Mouse (Mus musculus) neural tube, embryonic 12.5 days (tissue): ENCODE data around the gene Gpr68. TPM values are rescaled to one million over a fixed set of nuclear protein-coding genes. Genes with fewer than 3 reads are reported as not detected.

Experiments
- ATAC-seq: fragments of 200-750 bp; cut with Nextera tagmentation; 2 replicates; pipeline ENCODE4 v1.8.0; 2017; ENCODE audit warnings: low read depth, mild to moderate bottlenecking, moderate TSS enrichment, moderate library complexity; ENCODE audit not compliant: low FRiP score
- H3K27ac ChIP-seq: fragments of 300-500 bp; sonication (generic); 2 replicates; pipeline ENCODE4 v1.5.1; 2016
- H3K27me3 ChIP-seq: fragments of 300-500 bp; sonication (generic); replicated peaks from 2 replicates; pipeline ENCODE4 v1.6.1; 2016; ENCODE audit warnings: mild to moderate bottlenecking
- H3K36me3 ChIP-seq: fragments of 300-500 bp; sonication (generic); 2 replicates; pipeline ENCODE4 v1.6.1; 2016; ENCODE audit warnings: mild to moderate bottlenecking
- H3K4me1 ChIP-seq: fragments of 300-500 bp; sonication (generic); 2 replicates; pipeline ENCODE4 v1.6.1; 2016
- H3K4me2 ChIP-seq: fragments of 300-500 bp; sonication (generic); replicated peaks from 2 replicates; pipeline ENCODE4 v1.6.1; 2016; ENCODE audit warnings: mild to moderate bottlenecking
- H3K4me3 ChIP-seq: fragments of 300-500 bp; sonication (generic); 2 replicates; pipeline ENCODE4 v1.5.1; 2016
- H3K9ac ChIP-seq: fragments of 300-500 bp; sonication (generic); 2 replicates; pipeline ENCODE4 v1.6.1; 2016; ENCODE audit warnings: mild to moderate bottlenecking
- H3K9me3 ChIP-seq: fragments of 300-500 bp; sonication (generic); 2 replicates; pipeline ENCODE4 v1.6.1; 2016; ENCODE audit warnings: mild to moderate bottlenecking
- WGBS: fragments of 180-500 bp; shearing (Covaris S2); methylation state at CpG from one replicate; pipeline ENCODE4 v1.1.7; 2016; 5-methylcytosine and 5-hydroxymethylcytosine counted together
- polyA plus RNA-seq: library from polyadenylated mRNA; unstranded; fragments of >200 nt; fragmentation: Nextera tagmentation; extraction: Ambion mirVana; gene quantifications from 2 replicates; pipeline ENCODE4 v1.2.1, GENCODE M21; 2016

Gene Gpr68
- polyA plus RNA-seq, 1 experiment from 2014 or later = 0.79 TPM

DNA sequence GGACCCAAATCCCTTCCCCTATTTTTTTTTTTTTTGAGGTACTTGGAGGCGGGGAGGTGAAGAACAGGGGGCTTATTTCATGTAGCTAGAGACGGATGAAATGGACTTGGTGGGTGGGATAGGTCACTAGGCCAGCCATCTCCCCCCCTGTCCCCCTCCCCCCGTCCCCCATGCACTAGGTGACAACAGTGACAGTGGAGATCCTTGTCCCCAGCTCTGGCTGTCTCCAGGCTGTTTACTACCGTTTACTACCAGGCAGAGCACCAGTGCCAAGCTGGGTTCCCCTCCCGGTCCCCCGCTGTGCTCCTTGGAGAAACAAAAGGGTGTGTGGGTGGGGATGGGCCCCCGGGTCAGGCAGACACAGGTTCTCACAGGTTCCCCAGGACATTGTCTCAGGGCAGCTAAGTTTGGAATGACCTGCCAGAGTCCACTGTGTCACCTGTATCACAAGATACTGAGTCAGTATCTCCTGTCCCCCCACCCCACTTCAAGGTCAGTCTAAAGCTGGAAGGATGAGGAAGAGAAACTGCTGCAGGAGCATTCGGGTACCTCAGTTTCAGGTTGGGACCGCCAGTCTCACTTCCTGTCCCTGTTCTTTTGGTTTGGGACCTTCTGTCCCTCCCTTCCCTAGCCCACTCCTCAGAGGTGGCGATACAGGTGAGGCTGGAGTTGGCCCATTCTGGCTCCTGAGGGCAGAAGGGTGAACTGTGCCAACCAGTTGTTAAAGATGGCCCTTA, 468 bp upstream of the Gpr68 start:
- 24% methylated on average over 10 of the region's 10 CpGs for WGBS

GRCm38 (mm10) chr12:100906861-100907260, 1.1 kb downstream of the Gpr68 start:
- Histone ChIP-seq H3K9ac (no peak overlapping the region), H3K27ac (no peak overlapping the region), H3K9me3 (no peaks in the 10 kb centered on the region), H3K4me3 (no peak overlapping the region), H3K27me3 (peaks cover 15% of the 10 kb centered on the region; the same call in 1 of the 2 replicates), H3K36me3 (0 out of 2 replicates have a peak, but pooled peaks cover 4% of the 10 kb centered on the region), H3K4me1 (peaks cover 10% of the 10 kb centered on the region), H3K4me2 (no peak overlapping the region)
- WGBS = 86% methylated on average over 5 of the region's 5 CpGs
- ATAC-seq = no peak

More for the DNA sequence above, 468 bp upstream of the Gpr68 start:
- peaks cover 16% of the 10 kb centered on the region for H3K36me3 ChIP-seq
- H3K9me3 ChIP-seq = no peaks in the 10 kb centered on the region
- peak overlapping the region; percentile 64; the same call in 1 of the 2 replicates for H3K9ac ChIP-seq
- H3K4me2 ChIP-seq = peak overlapping the region; percentile 92
- peak overlapping the region; percentile 39 for H3K4me3 ChIP-seq
- peaks cover 10% of the 10 kb centered on the region for H3K4me1 ChIP-seq
- peaks cover 15% of the 10 kb centered on the region; the same call in 1 of the 2 replicates for H3K27me3 ChIP-seq
- no peak for ATAC-seq
- H3K27ac ChIP-seq = no peak overlapping the region

DNA sequence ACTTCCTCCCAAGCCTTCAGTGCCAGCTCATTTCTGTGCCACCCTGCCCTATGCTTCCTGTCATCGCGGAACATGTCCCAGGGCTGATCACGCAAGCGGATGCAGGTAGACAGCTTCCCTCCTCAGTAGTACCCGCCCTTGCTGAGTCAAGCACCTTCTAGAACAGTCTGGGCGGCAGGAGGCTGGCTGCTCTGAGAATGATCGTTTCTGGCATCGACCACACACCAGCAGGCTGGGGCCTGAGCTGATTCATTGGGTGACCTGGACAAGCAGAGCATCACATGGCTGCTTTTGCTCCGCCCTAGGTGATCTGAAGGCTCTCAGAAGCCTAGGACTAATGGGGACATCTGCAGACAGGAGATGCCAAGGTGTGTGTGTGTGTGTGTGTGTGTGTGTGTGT, 4.2 kb downstream of the Gpr68 start:
- H3K9me3 ChIP-seq = no peaks in the 10 kb centered on the region
- H3K27me3 ChIP-seq = peaks cover 34% of the 10 kb centered on the region
- peaks cover 18% of the 10 kb centered on the region for H3K4me1 ChIP-seq
- no peak for ATAC-seq
- H3K4me2 ChIP-seq = no peak overlapping the region
- WGBS = 90% methylated on average over 9 of the region's 9 CpGs
- H3K36me3 ChIP-seq = no peaks in the 10 kb centered on the region
- H3K9ac ChIP-seq = no peak overlapping the region
- H3K4me3 ChIP-seq = no peak overlapping the region
- H3K27ac ChIP-seq = no peak overlapping the region

DNA sequence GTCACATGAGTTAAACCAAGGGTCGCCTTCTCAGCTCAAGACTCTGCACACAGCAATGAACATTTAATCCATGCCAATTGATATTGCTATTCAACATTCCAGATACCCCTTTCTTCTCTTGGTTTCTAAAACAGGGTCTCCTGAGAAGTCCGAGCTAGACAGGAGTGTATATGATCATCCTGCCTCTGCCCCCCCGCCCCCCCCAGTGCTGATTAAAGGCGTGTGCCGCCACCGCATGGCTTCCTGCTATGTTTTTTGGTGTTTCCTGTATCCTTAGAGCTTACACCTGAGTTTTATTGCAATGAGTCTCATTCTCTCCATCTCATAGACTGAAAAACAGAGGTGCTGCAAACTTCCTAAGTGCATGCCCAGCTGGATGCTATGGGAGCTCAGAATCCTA, 6.6 kb downstream of the Gpr68 start:
- no peaks in the 10 kb centered on the region for H3K36me3 ChIP-seq
- no peak for ATAC-seq
- H3K4me1 ChIP-seq = peaks cover 20% of the 10 kb centered on the region
- H3K4me2 ChIP-seq = no peak overlapping the region
- H3K27me3 ChIP-seq = peaks cover 28% of the 10 kb centered on the region
- H3K27ac ChIP-seq = no peak overlapping the region
- no peak overlapping the region for H3K4me3 ChIP-seq
- no peak overlapping the region for H3K9ac ChIP-seq
- 87% methylated on average over 6 of the region's 6 CpGs for WGBS
- H3K9me3 ChIP-seq = no peaks in the 10 kb centered on the region

- Histone ChIP-seq H3K9me3 (no peaks in the 10 kb centered on the region), H3K9ac (no peak overlapping the region), H3K27me3 (peaks cover 31% of the 10 kb centered on the region), H3K4me2 (no peak overlapping the region), H3K36me3 (no peaks in the 10 kb centered on the region), H3K4me1 (peaks cover 20% of the 10 kb centered on the region), H3K27ac (no peak overlapping the region), H3K4me3 (no peak overlapping the region)
- ATAC-seq = no peak
- WGBS = 81% methylated on average over 6 of the region's 6 CpGs
Measured at GRCm38 (mm10) chr12:100900901-100901300, 7.1 kb downstream of the Gpr68 start.

- Histone ChIP-seq H3K36me3 (no peaks in the 10 kb centered on the region), H3K9me3 (no peaks in the 10 kb centered on the region), H3K4me1 (peaks cover 26% of the 10 kb centered on the region), H3K4me2 (peak overlapping the region; percentile 72), H3K27ac (no peak overlapping the region), H3K9ac (peak overlapping the region; percentile 53; the same call in 1 of the 2 replicates), H3K27me3 (peaks cover 31% of the 10 kb centered on the region), H3K4me3 (peak overlapping the region; percentile 35)
- under 1% methylated on average over 30 of the region's 30 CpGs for WGBS
- no peak; the same call in 1 of the 2 replicates for ATAC-seq
Measured at GRCm38 (mm10) chr12:100899111-100899640, 8.8 kb downstream of the Gpr68 start.

DNA sequence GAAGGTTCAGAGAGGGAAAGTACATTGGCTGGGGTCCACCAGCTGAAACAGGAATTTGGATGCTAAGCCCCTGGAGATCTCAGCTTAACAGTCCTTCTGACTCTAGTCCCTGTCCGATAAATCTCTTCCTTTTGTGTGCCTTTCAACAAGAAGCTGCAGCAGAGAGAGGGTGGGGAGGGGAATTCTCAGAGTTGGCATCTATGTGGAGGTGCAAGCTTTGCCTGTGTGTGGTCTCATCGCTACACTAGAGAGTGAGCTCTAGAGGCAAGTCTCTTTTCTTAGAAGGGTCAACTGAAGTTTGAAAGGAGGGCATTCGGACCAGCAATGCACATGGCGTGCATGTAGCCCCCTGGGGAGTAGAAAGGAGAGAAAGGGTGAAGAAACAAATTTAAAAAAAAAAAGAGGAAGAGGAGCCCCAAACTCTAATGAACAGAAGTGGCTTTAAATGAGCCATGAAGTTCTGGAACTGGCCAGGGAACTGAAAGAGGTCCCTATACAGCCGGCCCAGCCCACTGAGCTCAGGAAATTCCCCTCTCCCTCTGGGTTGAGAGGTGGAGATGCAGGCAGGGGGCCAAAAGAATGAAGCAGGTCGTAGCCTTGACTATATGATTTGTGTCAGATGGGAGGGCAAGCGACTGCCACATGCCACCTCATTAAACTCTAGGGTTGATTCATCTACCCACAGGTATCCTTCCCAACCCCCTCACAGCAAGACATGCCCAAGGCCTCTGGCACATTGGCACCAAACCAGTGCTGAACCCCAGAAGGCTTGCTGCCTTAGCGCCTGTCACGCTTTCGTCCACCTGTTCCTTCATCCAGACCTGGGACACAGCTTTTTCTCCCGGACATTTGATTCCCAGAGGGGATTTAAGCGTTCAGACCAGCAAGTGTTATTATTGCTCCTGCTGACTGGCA, 10.0 kb downstream of the Gpr68 start:
- Histone ChIP-seq H3K27me3 (peaks cover 31% of the 10 kb centered on the region), H3K9me3 (no peaks in the 10 kb centered on the region), H3K9ac (no peak overlapping the region), H3K4me3 (0 out of 2 replicates have a peak overlapping the region, but pooled peaks have one; percentile 35), H3K4me2 (peak overlapping the region; percentile 72), H3K4me1 (peaks cover 26% of the 10 kb centered on the region), H3K27ac (no peak overlapping the region), H3K36me3 (no peaks in the 10 kb centered on the region)
- ATAC-seq = 0 out of 2 replicates have a peak, but pooled peaks have one; percentile 33
- WGBS = 14% methylated on average over 12 of the region's 12 CpGs

- WGBS = 39% methylated on average over 3 of the region's 3 CpGs
- H3K9ac ChIP-seq = no peak overlapping the region
- no peaks in the 10 kb centered on the region for H3K9me3 ChIP-seq
- no peak overlapping the region for H3K4me3 ChIP-seq
- no peaks in the 10 kb centered on the region for H3K36me3 ChIP-seq
- peaks cover 31% of the 10 kb centered on the region for H3K27me3 ChIP-seq
- ATAC-seq = no peak
- H3K4me2 ChIP-seq = no peak overlapping the region
- peaks cover 26% of the 10 kb centered on the region for H3K4me1 ChIP-seq
- H3K27ac ChIP-seq = no peak overlapping the region
Measured at GRCm38 (mm10) chr12:100896661-100897060, 11.3 kb downstream of the Gpr68 start.

GRCm38 (mm10) chr12:100895504-100895903, 12.5 kb downstream of the Gpr68 start:
- H3K9ac ChIP-seq = no peak overlapping the region
- no peak for ATAC-seq
- no peak overlapping the region for H3K27ac ChIP-seq
- H3K27me3 ChIP-seq = peaks cover 29% of the 10 kb centered on the region
- peaks cover 26% of the 10 kb centered on the region for H3K4me1 ChIP-seq
- no peak overlapping the region for H3K4me2 ChIP-seq
- WGBS = 10% methylated on average over 2 of the region's 2 CpGs
- no peaks in the 10 kb centered on the region for H3K36me3 ChIP-seq
- no peaks in the 10 kb centered on the region for H3K9me3 ChIP-seq
- H3K4me3 ChIP-seq = no peak overlapping the region

DNA sequence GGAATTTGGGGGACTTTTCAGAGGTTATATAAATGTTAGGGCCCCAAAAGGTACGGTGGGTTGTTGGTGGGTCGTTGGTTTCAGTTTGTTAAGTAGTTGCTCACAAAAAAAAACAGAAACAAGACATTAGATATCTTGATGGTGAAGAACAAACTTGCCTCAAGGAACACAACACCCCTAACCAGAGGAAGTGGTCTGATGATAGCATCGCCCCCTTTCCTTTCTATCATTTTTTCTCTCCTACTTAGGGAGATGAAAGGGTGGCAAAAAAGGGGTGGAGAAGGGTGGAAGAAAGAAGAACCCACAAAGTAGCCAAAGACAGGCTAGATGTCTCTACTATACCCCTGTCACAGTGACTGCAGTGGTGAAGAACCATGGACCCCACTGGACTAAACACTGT, 17.4 kb downstream of the Gpr68 start:
- ATAC-seq = no peak
- WGBS = 89% methylated on average over 3 of the region's 3 CpGs
- 0 out of 2 replicates have a peak, but pooled peaks cover 2% of the 10 kb centered on the region for H3K4me1 ChIP-seq
- no peaks in the 10 kb centered on the region for H3K36me3 ChIP-seq
- no peak overlapping the region for H3K27ac ChIP-seq
- no peak overlapping the region for H3K9ac ChIP-seq
- H3K27me3 ChIP-seq = no peaks in the 10 kb centered on the region
- no peaks in the 10 kb centered on the region for H3K9me3 ChIP-seq
- H3K4me2 ChIP-seq = no peak overlapping the region
- H3K4me3 ChIP-seq = no peak overlapping the region

DNA sequence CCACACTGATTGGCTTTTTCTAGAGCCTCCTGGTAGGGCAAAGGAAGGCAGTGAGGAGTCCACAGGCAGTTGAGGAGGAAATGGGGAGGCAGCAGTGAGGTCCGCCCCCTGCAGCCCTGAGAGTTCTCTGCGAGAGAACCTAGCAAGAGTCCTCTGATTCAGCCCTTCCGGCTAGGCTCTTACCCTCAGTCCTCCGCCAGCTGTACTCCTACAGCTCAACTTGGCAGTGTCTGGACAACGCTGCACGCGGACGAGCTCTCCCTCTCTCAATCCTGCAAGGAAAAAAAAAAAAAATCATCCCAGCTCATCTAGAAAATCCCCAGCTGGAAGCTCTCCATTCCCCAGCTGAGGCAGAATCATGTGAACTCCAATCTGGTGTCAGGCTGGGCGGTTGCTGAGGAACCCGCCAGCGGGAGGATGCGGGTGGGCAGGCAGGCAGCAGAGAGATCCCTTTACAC, 20.2 kb downstream of the Gpr68 start:
- Histone ChIP-seq H3K9me3 (no peaks in the 10 kb centered on the region), H3K27ac (no peak overlapping the region), H3K36me3 (no peaks in the 10 kb centered on the region), H3K4me2 (no peak overlapping the region), H3K4me3 (no peak overlapping the region), H3K9ac (no peak overlapping the region), H3K4me1 (no peaks in the 10 kb centered on the region), H3K27me3 (no peaks in the 10 kb centered on the region)
- 56% methylated on average over 12 of the region's 12 CpGs for WGBS
- no peak for ATAC-seq

GRCm38 (mm10) chr12:100886877-100887276, 21.1 kb downstream of the Gpr68 start:
- Histone ChIP-seq H3K4me2 (no peak overlapping the region), H3K36me3 (no peaks in the 10 kb centered on the region), H3K4me1 (no peaks in the 10 kb centered on the region), H3K27ac (no peak overlapping the region), H3K9me3 (no peaks in the 10 kb centered on the region), H3K4me3 (no peak overlapping the region), H3K9ac (no peak overlapping the region), H3K27me3 (no peaks in the 10 kb centered on the region)
- no peak for ATAC-seq
- WGBS = 87% methylated on average over 4 of the region's 4 CpGs
